Mouse (Mus musculus) heart, embryonic 14.5 days (tissue): ENCODE data around the gene Gm43738. TPM values are rescaled to one million over a fixed set of nuclear protein-coding genes. Genes with fewer than 3 reads are reported as not detected.

Experiments used
- ATAC-seq: fragments of 200-750 bp; cut with Nextera tagmentation; 2 replicates; pipeline ENCODE4 v1.8.0; 2017; ENCODE audit warnings: low read depth, moderate TSS enrichment; ENCODE audit not compliant: insufficient number of reproducible peaks, insufficient read depth, low FRiP score
- H3K27ac ChIP-seq, 2 experiments: fragments of 200-500 bp in 1 of 2; fragments of 300-500 bp in 1 of 2; sonication (generic) in 1 of 2; replicated peaks in 1 of 2; 2 replicates each; pipeline ENCODE4 v1.5.1; 2012 to 2014; ENCODE audit warnings: low read depth in 2 of 2, low read length in 2 of 2, control low read depth in 1 of 2, mild to moderate bottlenecking in 1 of 2, mixed read lengths in 1 of 2; ENCODE audit not compliant: control insufficient read depth in 1 of 2, insufficient read depth in 1 of 2
- H3K27me3 ChIP-seq: fragments of 300-500 bp; sonication (generic); 2 replicates; pipeline ENCODE4 v1.6.1; 2014; ENCODE audit warnings: mild to moderate bottlenecking, low read length, control low read depth; ENCODE audit not compliant: control insufficient read depth, insufficient read depth
- H3K36me3 ChIP-seq: fragments of 300-500 bp; sonication (generic); 2 replicates; pipeline ENCODE4 v1.6.1; 2014; ENCODE audit warnings: mild to moderate bottlenecking, control low read depth, low read length, mixed read lengths; ENCODE audit not compliant: control insufficient read depth, insufficient read depth
- H3K4me1 ChIP-seq, 2 experiments: fragments of 200-500 bp in 1 of 2; fragments of 300-500 bp in 1 of 2; sonication (generic) in 1 of 2; 2 replicates each; pipeline ENCODE4 v1.6.1; 2012 to 2014; ENCODE audit warnings: low read length in 2 of 2, control low read depth in 1 of 2, mixed read lengths in 1 of 2; ENCODE audit not compliant: control insufficient read depth in 2 of 2, insufficient read depth in 2 of 2
- H3K4me2 ChIP-seq: fragments of 300-500 bp; sonication (generic); 2 replicates; pipeline ENCODE4 v1.6.1; 2014; ENCODE audit warnings: mild to moderate bottlenecking, low read length
- H3K4me3 ChIP-seq, 2 experiments: fragments of 200-500 bp in 1 of 2; fragments of 300-500 bp in 1 of 2; sonication (generic) in 1 of 2; 2 replicates each; pipeline ENCODE4 v1.5.1; 2012 to 2014; ENCODE audit warnings: low read length in 2 of 2, mild to moderate bottlenecking in 2 of 2, control low read depth in 1 of 2, low read depth in 1 of 2, moderate library complexity in 1 of 2; ENCODE audit not compliant: control insufficient read depth in 1 of 2, insufficient read depth in 1 of 2
- H3K9ac ChIP-seq: fragments of 300-500 bp; sonication (generic); 2 replicates; pipeline ENCODE4 v1.6.1; 2014; ENCODE audit warnings: mild to moderate bottlenecking, low read length
- H3K9me3 ChIP-seq: fragments of 300-500 bp; sonication (generic); 2 replicates; pipeline ENCODE4 v1.6.1; 2016; ENCODE audit warnings: low read length, control low read depth; ENCODE audit not compliant: control insufficient read depth
- WGBS: fragments of 180-500 bp; shearing (Covaris S2); extraction: QIAGEN DNeasy Blood & Tissue Kit; methylation state at CpG from one replicate; pipeline ENCODE4 v1.1.7; 2014; 5-methylcytosine and 5-hydroxymethylcytosine counted together
- polyA plus RNA-seq: library from polyadenylated mRNA; unstranded; fragments of >200 nt; fragmentation: Nextera tagmentation; extraction: Ambion mirVana; gene quantifications from 2 replicates; pipeline ENCODE4 v1.2.1, GENCODE M21; 2014

Gene Gm43738
- polyA plus RNA-seq, result not detected in 2 replicates

DNA sequence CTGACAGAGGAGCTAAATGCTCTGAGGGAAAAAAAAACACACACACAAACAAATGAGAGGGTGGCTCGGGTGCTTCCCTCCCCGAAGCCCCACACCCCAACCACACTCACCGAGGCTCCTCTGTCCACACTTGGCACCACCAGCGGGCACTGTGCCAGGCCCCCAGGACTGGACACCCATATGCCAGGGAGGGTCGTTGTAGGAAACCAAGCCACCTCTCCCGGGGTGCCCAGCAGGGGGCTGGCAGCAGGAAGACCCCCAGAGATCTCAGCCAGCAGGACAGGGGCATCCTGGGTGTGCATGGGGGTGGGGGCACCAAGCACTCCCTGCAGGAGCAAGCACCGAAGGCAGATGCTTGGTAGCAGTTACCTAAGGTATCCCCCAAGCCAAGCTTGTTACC, at the start of gene Gm43738:
Gene Gm43738 (minus strand): TSS at position 289 of the 400 bp plus-strand sequence.
- ATAC-seq, result no peak
- H3K4me2 ChIP-seq, result peak within 1 kb of the TSS; percentile 87
- no peaks in the 10 kb centered on the region for H3K9me3 ChIP-seq
- H3K4me3 ChIP-seq, result peak within 1 kb of the TSS; percentile 75 to 98
- 44% methylated on average over 7 of the region's 7 CpGs for WGBS
- H3K36me3 ChIP-seq, result peaks cover 40% of the 10 kb centered on the region
- H3K4me1 ChIP-seq, result peaks cover 5 to 7% of the 10 kb centered on the region in 2 experiments
- H3K27me3 ChIP-seq, result no peaks in the 10 kb centered on the region
- H3K9ac ChIP-seq, result peak within 1 kb of the TSS; percentile 77
- H3K27ac ChIP-seq, result 0 out of 4 replicates have a peak within 1 kb of the TSS, but pooled peaks of 1 of the 2 experiments have one; percentile 43

- Histone ChIP-seq H3K27ac (no peak overlapping the region), H3K36me3 (no peaks in the 10 kb centered on the region), H3K4me1 (peaks cover 5 to 6% of the 10 kb centered on the region in 2 experiments; a peak in 3 of 4 replicates), H3K27me3 (peaks cover 70% of the 10 kb centered on the region), H3K4me2 (no peak overlapping the region), H3K9me3 (no peaks in the 10 kb centered on the region), H3K9ac (no peak overlapping the region), H3K4me3 (no peak overlapping the region)
- 68% methylated on average over 14 of the region's 14 CpGs for WGBS
- ATAC-seq, result no peak
Observed at GRCm38 (mm10) chr3:89148567-89148966, 47.7 kb upstream of the Gm43738 start.

GRCm38 (mm10) chr3:89147979-89148311, 47.0 kb upstream of the Gm43738 start:
- Histone ChIP-seq H3K4me1 (peaks cover 5 to 6% of the 10 kb centered on the region in 2 experiments; a peak in 3 of 4 replicates), H3K9me3 (no peaks in the 10 kb centered on the region), H3K27ac (no peak overlapping the region), H3K4me2 (peak overlapping the region; percentile 56), H3K9ac (0 out of 2 replicates have a peak overlapping the region, but pooled peaks have one; percentile 7), H3K4me3 (peak overlapping the region; percentile 10 to 14; a peak in 3 of 4 replicates), H3K27me3 (peaks cover 67% of the 10 kb centered on the region), H3K36me3 (no peaks in the 10 kb centered on the region)
- WGBS, result 9% methylated on average over 15 of the region's 15 CpGs
- ATAC-seq, result no peak

DNA sequence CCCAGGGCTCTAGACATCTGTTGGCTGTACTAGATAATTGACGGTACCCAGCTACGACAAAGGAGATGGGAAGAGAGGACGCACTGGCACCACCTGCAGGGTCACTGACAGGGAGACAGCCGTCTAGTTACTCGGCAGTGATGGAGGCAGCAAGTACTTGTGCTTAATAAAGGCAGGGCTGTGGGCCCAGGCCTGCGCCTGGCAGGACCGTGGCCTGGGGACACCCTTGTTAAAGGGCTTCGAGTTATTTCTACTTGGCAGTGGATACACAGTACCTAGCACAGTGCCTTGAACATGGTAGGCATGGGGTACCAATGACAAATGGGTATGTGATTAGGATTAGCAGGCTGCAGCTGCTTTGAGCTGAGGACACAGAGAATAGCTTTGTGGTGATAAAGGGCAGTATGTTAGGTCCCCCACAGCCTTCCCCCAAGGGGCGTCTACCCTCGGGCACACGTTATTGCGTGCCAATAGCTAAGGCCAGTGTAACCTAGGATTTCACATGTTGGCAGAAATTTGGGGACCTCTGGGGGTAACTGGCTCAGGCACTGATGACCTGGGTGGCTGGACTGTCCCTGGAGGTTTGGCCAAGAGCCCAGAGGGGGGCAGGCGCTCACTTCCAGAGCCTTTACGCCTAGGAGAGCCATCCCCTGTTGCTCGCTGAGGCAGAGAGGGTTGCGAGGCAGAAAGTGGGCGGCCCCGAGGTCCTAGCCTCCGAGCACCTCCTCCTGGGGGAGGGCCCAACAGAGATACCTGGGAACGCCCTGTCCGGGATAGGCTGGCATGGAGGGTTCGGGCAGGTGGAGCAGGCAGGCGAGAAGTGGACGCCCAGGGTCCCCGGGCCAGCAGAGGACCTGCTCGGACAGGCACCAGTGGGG, 46.4 kb upstream of the Gm43738 start:
- Histone ChIP-seq H3K9me3 (no peaks in the 10 kb centered on the region), H3K27me3 (peaks cover 61% of the 10 kb centered on the region), H3K4me1 (peaks cover 5 to 6% of the 10 kb centered on the region in 2 experiments; a peak in 3 of 4 replicates), H3K4me2 (peak overlapping the region; percentile 56), H3K36me3 (no peaks in the 10 kb centered on the region), H3K4me3 (peak overlapping the region; percentile 10 to 14; a peak in 3 of 4 replicates), H3K9ac (0 out of 2 replicates have a peak overlapping the region, but pooled peaks have one; percentile 7), H3K27ac (no peak overlapping the region)
- no peak for ATAC-seq
- WGBS, result 15% methylated on average over 26 of the region's 26 CpGs

DNA sequence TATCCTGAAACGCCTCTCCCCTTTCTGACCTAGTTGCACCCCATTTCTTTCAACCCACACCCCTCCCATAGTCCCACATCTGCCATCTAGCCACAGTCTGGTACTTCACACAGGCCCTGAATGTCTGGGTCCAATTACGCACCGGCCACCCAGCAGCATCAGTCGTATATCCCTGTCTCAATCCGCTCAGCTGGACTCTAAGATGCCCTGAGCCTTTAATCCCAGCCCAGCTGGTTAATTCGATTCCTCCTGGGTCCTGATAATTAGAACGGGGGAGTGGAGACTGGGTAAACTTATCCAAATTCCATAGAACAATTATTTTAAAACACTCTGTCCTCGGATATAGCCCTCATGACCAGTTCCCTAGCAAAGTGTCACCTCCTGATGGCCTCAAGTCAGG, 44.7 kb upstream of the Gm43738 start:
- H3K4me3 ChIP-seq, result no peak overlapping the region
- no peak overlapping the region for H3K9ac ChIP-seq
- H3K27me3 ChIP-seq, result peaks cover 52% of the 10 kb centered on the region
- ATAC-seq, result no peak
- peaks cover 5 to 6% of the 10 kb centered on the region in 2 experiments; a peak in 3 of 4 replicates for H3K4me1 ChIP-seq
- no peaks in the 10 kb centered on the region for H3K36me3 ChIP-seq
- no peaks in the 10 kb centered on the region for H3K9me3 ChIP-seq
- H3K27ac ChIP-seq, result no peak overlapping the region
- H3K4me2 ChIP-seq, result no peak overlapping the region
- 56% methylated on average over 8 of the region's 8 CpGs for WGBS

GRCm38 (mm10) chr3:89144821-89145220, 43.9 kb upstream of the Gm43738 start:
- no peak overlapping the region for H3K27ac ChIP-seq
- ATAC-seq, result no peak
- peaks cover 44% of the 10 kb centered on the region for H3K27me3 ChIP-seq
- 78% methylated on average over 10 of the region's 10 CpGs for WGBS
- no peaks in the 10 kb centered on the region for H3K36me3 ChIP-seq
- H3K9me3 ChIP-seq, result no peaks in the 10 kb centered on the region
- H3K4me2 ChIP-seq, result no peak overlapping the region
- H3K4me1 ChIP-seq, result peaks cover 5 to 6% of the 10 kb centered on the region in 2 experiments; a peak in 3 of 4 replicates
- no peak overlapping the region for H3K4me3 ChIP-seq
- H3K9ac ChIP-seq, result no peak overlapping the region

GRCm38 (mm10) chr3:89136365-89136764, 35.5 kb upstream of the Gm43738 start:
- ATAC-seq, result no peak
- Histone ChIP-seq H3K27me3 (no peaks in the 10 kb centered on the region), H3K4me3 (no peak overlapping the region), H3K27ac (no peak overlapping the region), H3K4me2 (no peak overlapping the region), H3K9ac (no peak overlapping the region), H3K9me3 (no peaks in the 10 kb centered on the region), H3K36me3 (no peaks in the 10 kb centered on the region), H3K4me1 (peaks cover 3 to 5% of the 10 kb centered on the region in 2 experiments; a peak in 1 of 4 replicates)
- 43% methylated on average over 9 of the region's 9 CpGs for WGBS
